Mouse (Mus musculus) monocyte, adult 5-6 weeks (primary cell): ENCODE measurements around the gene Slc3a1. TPM values are rescaled to one million over a fixed set of nuclear protein-coding genes. Genes with fewer than 3 reads are reported as not detected.

Experiments
- ATAC-seq: fragments of 153-309, 156-312 bp; replicated peaks from 2 replicates; pipeline ENCODE4 v1.8.0; 2017; ENCODE audit warnings: mild to moderate bottlenecking; ENCODE audit not compliant: low TSS enrichment, insufficient number of reproducible peaks, severe bottlenecking, poor library complexity, low FRiP score
- total RNA-seq: library from RNA; stranded (forward); fragments of 200-1000, 200-491, 200-594 nt; gene quantifications from 3 replicates; pipeline ENCODE4 v1.2.3, GENCODE M21; 2017

The Slc3a1 gene
- total RNA-seq, 1 experiment from 2014 or later: not detected

DNA sequence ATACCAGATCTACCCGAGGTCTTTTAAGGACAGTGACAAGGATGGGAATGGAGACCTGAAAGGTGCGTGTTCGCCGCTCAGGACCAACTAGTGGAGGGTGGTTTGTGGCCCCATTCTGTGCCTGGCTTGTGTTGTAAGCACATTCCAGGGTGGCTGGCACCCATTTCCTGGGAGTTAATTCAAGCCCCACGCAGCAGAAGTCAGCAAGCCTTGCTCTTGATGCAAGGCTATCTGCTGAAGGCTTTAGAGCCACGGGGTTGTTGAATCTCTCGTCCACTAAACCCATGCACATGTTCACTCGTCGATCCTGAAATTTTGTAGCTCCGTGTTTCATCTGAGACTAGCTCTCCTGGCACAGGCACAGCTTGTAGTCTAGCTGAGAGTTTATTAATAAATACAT, 621 bp downstream of the Slc3a1 start:
- no peak for ATAC-seq

GRCm38 (mm10) chr17:85030651-85031050, 2.5 kb downstream of the Slc3a1 start:
- no peak for ATAC-seq

DNA sequence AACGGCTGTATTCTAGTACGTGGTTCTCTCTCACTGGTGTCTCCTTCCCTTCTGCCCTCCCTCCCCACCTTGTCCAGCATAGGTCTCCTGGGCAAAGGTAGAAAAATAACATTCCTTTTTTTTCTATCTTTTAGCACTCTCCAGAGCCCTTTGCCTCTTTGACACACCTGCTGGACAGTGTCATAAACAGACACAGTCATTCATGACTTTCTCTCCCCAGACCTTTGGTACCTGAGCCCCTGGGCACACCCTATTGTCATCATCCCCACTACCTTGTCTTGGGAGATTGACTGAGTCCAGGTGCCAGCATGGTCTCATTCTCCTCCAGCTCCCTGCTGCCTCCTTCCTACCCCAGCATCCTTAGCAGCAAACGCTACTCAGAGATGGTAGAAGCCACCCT, 4.9 kb downstream of the Slc3a1 start:
- no peak for ATAC-seq

GRCm38 (mm10) chr17:85034068-85034467, 5.9 kb downstream of the Slc3a1 start:
- ATAC-seq: no peak

- ATAC-seq: no peak
These were observed 9.7 kb downstream of the Slc3a1 start for GRCm38 (mm10) chr17:85037855-85038254.

GRCm38 (mm10) chr17:85038311-85038710, 10.1 kb downstream of the Slc3a1 start:
- no peak for ATAC-seq

- no peak for ATAC-seq
These were observed 10.6 kb downstream of the Slc3a1 start for GRCm38 (mm10) chr17:85038761-85039160.

DNA sequence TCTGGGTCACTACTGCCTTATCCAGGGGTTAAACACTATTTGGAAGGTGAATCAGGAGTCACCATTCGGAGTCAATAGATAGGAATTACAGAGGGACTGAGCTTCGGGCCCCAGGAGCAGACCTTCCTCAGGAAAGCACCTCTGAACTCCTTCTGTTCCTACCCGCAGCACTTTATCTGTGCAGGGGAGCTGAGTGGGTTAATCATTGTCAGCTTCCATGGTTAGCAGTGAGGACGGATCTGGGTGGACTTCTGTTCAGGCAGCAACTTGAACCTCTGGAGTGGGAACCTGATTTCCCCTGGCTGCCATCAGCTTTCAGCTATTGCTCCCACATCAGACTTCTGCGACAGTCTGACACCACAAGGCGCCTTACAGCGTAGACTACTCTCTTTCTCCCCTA, 12.7 kb downstream of the Slc3a1 start:
- no peak for ATAC-seq

DNA sequence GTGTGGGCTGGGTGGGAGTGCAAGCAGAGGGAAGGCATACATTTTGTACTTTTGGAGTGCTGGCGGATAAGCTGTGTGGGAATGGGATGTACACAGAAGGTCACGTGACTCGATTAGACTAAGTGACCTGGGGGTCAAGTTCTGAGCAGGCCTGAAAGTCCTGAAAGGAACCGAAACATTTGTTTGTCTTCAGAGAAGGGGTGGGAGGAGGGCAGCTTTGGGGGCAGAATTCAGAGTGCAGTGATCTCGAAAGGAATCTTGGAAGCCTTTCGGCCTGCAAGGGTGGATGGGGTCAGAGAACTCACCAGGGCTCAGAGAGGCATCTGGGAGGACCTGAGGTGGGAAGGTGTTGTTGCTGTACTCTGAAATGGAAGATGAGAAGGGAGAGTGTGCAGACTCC, 14.2 kb downstream of the Slc3a1 start:
- no peak for ATAC-seq

- no peak for ATAC-seq
These were observed 15.2 kb downstream of the Slc3a1 start for GRCm38 (mm10) chr17:85043404-85043816.

- no peak for ATAC-seq
These were observed 16.3 kb downstream of the Slc3a1 start for GRCm38 (mm10) chr17:85044466-85044865.

DNA sequence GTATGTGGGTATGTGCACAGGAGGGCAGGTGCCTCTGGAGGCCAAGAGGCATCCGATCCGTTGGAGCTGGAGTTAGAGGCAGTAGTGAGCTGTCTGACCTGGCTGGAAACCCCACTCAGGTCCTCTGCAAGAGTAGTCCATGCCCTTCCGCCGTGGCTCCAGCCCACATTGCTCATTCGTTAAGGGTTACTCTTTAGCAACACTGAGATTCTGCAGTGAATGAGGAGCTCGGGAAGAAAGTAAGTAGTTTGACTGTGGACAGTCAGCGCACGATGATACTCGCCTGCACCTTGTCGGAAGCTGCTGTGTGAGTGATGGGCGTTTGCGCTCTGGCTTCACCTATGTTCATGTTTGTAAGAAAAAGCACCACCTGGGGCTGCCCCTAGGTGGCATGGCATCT, 17.0 kb downstream of the Slc3a1 start:
- ATAC-seq: no peak

GRCm38 (mm10) chr17:85048379-85048778, 20.2 kb downstream of the Slc3a1 start:
- ATAC-seq: no peak

- ATAC-seq: no peak
These were observed 30.1 kb downstream of the Slc3a1 start for GRCm38 (mm10) chr17:85058276-85058675.

- ATAC-seq: no peak
These were observed 31.0 kb downstream of the Slc3a1 start for GRCm38 (mm10) chr17:85059136-85059535.

- no peak for ATAC-seq
These were observed 35.4 kb downstream of the Slc3a1 start for GRCm38 (mm10) chr17:85063560-85063959.

GRCm38 (mm10) chr17:85067331-85067730, 39.2 kb downstream of the Slc3a1 start:
- ATAC-seq: no peak

DNA sequence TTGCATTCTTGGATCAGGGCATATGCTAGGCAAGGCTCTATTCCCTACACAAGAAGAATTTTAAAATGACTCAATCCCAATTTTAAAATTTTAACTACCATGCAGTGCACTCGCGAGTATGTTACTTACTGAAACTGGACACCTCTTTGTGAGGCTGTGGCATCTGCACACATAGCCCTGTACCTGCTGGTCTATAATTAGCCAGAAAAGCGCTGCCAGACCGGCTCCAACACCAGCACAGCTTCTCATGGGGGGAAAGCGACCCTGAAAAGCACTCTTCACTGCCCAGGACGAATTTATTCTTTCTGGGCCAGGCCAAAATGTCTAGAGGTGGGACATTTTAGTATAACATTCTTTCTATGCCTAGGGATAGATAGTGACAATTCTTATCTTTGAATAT, 42.5 kb downstream of the Slc3a1 start:
- no peak for ATAC-seq

GRCm38 (mm10) chr17:85071088-85071775, 43.1 kb downstream of the Slc3a1 start:
- ATAC-seq: no peak

DNA sequence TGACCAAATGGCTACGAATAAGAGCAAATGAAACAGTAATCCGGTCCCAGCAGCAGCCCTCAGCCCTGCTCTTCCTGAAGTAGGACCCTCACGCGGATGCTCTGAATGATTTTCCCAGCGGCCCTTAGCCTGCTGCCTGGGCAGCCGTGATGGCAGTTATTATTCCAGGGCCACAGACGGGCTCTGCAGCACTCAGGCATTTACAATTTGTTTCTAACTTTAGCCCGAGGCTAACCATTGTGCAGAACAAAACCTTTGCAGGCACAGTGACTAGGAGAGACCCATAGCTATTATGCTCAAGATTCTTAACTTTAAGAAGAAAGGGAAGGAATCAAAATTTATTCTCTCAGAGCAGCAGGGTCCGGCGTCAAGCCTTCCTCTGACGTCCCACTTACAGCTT, 44.2 kb downstream of the Slc3a1 start:
- ATAC-seq: no peak

GRCm38 (mm10) chr17:85073214-85073613, 45.0 kb downstream of the Slc3a1 start:
- ATAC-seq: no peak
